Mouse (Mus musculus) left cerebral cortex, adult 18-20 months (tissue): Measurements from ENCODE around the gene Hnf1a. TPM values are rescaled to one million over a fixed set of nuclear protein-coding genes. Genes with fewer than 3 reads are reported as not detected.
A peak's percentile ranks its signal among the peaks of the same experiment; 100 is the strongest.

Experiments
- DNase-seq, 2 experiments: peaks; one replicate each; pipeline ENCODE4 v3.0.0; 2021 to 2022; ENCODE audit warnings: low spot score in 2 of 2, mixed read lengths in 1 of 2
- long read RNA-seq, 2 experiments: library from polyadenylated mRNA; stranded (forward); transcript quantifications; one replicate each; pipeline ENCODE4 v2.0.0; 2021
- total RNA-seq, 2 experiments: library from RNA; stranded (reverse); gene quantifications; 2 replicates each; pipeline ENCODE4 v1.2.3; 2021

Gene Hnf1a
- not detected for total RNA-seq
- long read RNA-seq, experiment 1: 0 reads
- long read RNA-seq, experiment 2: 0 reads

DNA sequence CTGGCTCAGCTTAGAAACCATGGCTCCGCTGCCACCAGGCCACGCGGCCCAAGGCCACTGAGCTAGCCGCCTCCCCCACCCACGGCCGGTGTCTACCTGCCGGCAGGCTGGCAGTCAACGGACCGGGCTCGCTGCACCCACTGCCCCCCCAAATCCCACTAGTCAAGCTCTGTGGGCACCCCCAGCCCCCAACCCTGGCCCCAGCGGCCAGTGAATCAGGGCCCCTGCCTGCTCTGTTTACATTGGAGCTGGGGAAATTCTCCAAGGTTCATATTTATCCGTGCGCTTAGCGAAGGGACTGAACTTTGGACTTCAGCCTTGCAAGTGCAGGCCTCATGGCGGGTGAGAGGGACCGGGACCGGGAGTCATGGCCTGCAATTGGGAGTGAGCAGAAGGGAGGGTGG, at the start of gene Hnf1a:
Gene Hnf1a (minus strand): TSS at position 271 of the 404 bp plus-strand sequence.
- DNase-seq: no peak

DNA sequence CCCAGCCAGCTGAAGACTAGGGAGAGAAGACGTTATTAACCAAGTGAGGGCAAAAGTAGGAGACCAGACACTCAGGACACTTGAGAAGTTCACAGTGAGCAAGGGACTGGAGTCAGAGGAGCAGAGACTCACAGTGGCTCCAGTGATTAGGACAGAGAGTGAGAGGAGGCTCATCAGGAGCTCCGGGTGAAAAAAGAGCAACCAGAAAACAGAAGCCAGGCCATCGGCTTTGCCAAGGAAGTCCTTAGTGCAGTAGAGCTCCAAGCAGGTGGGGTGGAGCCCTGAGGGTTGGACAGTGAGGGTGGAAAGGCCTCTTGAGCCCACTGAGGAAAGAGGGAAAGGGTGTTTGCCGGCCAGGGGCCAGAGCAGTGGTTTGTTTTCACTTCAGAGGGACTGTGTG, 47.9 kb upstream of the Hnf1a start:
- no peak for DNase-seq

DNA sequence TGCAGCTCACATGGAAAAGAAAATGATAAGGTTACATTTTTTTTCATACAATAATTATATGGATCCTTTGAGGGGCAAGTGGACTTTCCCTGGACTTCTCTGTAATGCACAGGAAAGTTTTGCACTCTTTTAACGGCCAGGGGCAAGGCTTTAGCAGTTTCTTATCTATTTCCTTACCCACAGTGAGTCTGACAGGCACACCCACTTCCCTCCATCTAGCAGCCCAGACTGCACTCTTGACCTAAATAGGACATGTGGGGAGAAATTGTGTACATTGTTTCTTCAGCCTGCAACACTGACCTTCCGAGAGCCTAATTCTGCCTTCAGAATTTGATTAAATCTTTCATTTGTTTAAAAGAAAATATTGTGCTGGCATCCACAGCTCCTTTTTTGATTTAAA, 47.4 kb upstream of the Hnf1a start:
- DNase-seq: no peak

DNA sequence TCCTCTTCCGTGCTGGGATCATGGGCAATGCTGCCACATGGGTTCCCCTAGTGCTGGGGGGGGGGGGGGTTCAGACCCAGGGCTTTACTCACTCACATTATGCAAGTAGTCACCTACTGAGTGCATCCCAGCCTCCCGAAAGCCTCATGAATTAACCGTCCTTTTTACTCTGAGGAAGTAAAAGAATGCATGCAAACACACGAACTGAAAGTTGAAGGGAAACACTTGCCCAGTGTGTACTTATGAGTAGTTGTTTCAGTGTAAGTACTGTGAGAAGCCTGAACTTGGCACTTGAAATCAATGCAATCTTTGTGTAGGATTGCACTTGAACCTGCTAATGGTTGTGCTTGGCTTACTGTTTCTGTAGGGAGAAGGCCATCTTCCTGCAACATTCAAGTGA, 44.2 kb upstream of the Hnf1a start:
- no peak for DNase-seq

DNA sequence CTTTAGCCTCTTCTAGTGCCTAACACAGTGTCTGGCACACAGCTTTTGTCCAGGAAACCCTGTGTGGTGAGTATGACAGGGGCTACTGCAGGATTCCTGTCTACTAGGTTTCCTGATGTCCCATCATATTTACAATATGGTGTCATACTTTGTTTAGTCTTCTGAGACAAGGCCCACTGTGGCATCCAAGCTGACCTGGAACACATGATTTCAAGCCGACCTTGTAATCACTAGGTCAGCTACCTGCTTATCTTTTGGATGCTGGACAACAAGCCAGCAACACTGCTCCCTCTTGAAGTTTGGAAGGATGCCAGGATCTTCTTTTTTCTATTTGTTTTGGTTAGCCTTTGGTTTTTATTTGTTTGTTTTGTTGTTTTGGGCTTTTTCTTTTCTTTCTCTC, 43.7 kb upstream of the Hnf1a start:
- DNase-seq: no peak

DNA sequence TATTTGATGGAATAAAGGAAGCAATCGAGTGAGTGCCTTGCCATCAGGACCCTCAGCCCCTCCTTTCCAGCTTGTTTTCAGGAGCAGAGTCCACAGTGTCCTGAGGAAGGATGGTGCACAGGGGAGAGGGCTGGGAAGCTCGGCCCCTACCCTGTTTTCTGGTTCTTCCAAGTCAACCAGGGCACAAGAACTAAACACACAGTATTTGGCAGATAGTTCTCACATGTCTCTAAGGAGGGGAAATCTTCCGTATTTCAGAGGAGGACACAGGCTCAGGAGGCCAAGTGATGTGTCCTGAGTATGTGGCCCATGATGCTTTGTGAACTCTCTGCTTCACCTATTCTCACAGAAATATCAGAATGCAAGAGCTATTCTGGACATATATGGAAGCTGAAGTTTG, 42.5 kb upstream of the Hnf1a start:
- no peak for DNase-seq

DNA sequence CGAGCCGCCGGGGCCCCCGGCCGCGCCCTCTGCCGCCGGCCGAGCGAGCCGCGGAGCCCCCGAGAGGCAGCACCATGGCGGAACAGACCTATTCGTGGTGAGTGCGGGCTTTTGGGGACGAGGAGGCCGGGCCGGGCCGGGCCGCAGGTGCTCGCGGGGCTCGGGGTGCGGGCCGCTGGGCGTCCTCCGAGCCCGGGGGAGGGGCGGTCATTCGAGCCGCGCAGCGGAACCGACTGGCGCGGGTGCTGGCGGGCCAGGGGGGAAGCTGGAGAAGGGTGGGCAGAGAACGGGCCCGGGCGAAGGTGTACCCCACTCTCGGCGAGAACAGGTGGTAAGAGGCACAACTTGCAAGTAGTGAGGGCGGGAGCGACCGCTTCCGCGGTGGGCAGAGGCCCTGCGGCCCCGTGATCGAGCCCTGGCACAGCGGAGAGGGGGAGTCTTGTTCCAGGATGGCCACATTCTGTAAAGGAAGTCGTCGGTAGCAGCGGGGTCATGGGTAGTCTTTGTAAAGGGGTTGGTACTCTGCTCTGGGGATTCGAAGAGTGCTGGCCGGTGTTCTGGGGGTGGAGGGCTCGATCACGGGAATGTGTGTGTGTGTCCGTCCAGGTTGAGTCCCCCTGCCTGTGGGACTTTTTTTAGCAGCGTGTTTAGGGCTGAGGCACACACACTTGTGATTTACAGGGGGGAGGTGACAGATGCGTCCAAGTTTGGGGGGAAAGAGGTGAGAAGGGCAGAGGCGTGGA, 40.8 kb upstream of the Hnf1a start:
- peak; percentile 30 to 37 for DNase-seq

DNA sequence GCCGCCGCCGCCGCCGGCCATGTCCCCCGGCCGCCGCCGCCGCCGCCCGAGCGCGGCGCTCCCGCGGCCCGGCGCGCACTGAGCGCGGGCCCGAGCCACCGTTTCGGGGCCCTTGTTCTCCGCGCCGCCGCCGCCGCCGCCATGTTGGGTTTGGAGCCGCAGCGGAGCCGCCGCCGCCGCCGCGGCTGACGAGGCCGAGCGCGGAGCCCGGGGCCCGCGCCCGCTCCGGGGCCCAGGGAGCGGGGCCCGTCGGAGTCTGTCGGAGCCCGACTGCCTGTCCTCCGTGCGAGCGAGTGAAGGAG, 40.3 kb upstream of the Hnf1a start:
- DNase-seq: peak in 1 of 2 experiments; percentile 4

DNA sequence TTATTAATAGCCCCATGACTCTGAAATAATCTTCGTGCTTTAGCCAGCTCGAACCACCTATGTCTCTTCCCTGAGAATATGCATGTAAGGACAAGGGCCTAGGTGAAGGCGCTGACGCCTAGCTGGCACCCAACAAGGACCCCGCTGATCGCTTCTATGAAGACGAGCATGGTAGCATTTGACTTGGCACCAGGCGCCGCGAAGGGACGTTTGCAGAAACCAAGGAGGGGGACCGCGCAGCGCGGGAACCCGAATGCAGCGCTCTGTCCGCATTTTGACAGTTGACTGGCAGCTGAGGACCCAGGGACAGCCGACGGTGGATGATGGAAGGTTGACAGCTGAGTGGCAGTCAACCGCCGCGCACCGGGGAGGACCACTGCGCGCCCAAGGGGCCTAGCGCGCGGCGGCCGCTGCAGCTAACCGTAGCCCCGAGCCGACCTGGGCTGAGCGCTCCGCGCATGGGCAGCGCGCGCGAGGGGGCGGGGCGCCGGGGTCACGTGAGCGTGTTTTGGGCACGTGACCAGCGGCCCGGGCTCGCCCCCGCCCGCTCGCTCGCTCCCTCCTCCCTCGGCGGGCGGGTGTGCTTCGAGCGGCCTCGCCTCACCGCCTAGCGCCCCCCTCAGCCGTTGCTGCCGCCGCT, 39.8 kb upstream of the Hnf1a start, which contains the start of gene Sppl3:
Gene Sppl3 (plus strand): TSS at position 561 of the 640 bp plus-strand sequence.
- peak; percentile 92 to 96 for DNase-seq

DNA sequence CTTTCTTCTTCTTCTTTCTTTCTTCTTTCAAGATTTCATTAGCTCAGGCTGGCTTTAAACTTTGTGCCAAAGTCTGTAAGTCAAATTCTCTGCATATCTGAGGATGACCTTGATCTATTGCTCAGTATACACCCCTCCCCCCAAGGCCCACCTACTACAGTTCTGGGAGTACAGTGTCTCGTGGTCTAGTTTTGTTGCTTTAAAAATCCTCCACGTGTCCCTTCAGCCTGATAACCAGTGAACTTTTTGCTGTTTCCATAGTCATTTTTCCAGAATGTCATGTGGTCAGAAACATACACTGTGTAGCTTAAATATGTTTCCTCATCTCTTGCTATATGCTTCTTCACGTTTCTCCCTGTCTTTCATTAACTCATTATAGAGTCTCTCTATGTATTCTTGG, 39.1 kb upstream of the Hnf1a start:
- no peak for DNase-seq

DNA sequence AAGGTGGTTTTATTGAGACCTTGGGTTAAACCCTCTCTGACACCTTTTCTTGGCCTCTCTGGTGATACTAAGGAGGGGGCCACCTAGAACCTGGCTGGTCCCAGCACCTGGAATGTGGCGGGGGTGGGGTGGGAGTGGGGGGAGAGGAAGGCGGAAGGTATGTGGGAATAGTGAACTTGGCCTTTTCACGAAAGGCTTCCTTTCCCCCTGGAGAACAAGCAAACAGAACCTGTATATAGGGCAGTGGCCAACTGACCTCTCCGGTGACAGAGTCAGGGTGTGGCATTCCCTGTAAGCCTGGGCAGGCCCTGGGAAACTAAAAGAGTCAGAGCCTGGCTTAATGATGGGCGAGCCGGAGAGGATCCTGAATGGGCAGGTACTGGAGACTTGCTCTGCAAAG, 38.2 kb upstream of the Hnf1a start:
- DNase-seq: no peak

DNA sequence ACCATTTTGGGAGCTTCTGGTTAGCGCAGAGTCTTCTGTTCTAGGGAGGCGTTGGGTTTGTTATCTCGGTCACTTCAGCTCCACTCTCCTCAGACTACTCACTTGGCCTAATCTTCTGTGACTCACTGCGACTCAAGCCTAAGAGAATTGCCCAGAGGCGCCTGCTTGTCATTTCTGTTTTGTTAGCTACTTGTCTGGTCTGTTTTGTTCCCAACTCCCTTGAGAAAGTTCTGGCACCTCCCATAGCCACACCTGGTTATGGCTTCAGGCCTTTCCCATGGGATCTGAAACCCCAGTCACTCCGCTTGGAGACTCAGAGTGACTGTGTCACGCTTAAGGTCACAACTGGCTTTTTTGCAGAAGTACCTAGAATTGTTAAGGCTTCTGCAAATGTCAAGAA, 37.4 kb upstream of the Hnf1a start:
- DNase-seq: no peak

DNA sequence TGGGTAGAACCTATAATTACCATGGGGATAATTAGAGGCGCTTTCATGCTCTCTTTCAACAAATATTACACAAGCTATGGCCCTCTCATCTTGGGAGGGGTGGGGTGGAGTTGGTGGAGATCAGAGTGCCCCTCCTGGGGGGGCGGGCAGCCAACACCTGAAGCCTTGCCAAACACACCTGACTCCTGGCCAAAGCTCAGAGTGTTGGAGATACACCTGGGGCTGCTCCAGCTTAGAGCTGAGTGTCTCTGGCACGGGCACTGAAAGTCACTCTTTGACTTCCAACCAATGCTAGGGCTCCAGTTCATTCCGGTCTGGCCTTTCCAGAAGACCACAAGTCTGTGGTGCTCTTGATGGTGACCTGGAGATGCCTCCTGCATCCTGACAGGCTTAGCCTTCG, 36.9 kb upstream of the Hnf1a start:
- no peak for DNase-seq

DNA sequence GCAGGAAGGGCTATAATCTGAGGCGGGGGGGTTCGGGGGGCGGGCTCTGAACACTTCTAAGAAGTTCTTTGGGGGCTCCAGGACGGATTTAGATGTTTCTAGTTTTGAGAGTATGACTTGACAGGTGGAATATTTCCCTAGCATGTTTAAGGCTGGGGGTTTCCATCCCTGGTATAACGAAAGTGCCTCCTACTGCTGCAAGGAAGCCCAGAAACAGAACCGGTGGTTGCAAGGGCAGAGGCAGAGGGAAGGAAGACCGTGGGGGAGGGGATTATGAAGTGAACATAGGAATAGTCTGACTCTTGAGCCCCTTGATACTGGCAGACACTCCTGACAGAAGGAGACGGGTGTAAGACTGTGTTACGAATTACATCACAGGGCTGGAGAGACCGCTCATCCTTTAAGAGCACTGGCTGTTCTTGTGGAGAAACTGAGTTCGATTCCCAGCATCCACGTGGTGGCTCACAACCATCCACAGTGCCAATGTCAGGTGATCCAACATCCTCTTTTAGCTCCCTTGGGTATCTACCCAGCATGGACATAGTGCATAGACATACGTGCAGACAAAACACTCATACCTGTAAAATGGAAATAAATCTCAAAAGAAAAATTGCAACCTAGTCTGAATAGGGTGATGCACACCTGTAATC, 32.5 kb upstream of the Hnf1a start:
- DNase-seq: no peak

DNA sequence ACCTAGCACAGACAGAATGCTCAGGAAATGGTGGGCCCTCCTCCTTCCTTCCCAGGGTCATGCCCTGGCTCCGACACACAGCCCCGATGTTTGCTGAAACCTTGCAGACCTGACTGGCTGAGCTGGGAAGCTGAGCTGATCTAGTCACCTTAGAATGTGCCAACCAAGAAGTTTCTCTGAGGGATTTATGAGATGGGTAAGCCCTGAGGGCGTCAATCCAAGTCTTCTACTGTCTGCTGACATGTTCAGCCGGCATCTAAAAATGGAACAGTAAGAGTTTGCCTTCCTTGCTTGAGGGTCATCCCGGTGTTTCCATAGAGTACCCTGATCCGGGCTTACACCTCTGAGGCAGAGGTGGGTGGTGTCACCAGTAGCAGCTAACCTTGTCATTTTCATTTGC, 31.9 kb upstream of the Hnf1a start:
- no peak for DNase-seq

DNA sequence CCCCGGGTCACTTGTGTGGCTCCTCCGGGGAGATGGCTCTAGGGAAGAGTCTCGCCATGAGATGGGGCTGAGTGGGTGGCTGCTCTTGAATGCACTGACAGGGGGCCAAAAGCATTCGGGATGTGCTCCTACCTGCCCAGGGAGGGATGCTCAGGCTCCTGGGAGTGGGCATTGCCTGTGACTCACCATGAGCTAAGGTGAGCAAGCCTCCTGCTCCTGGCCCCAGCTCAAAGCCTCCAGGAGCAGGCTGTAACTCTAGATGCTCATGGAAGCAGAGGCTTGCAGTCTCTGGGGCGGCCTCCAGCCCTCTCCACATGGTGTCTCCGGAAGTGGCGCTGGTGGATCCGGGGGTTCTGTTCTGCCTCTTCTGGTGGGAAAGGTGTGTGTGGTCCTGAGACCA, 30.6 kb upstream of the Hnf1a start:
- DNase-seq: no peak

DNA sequence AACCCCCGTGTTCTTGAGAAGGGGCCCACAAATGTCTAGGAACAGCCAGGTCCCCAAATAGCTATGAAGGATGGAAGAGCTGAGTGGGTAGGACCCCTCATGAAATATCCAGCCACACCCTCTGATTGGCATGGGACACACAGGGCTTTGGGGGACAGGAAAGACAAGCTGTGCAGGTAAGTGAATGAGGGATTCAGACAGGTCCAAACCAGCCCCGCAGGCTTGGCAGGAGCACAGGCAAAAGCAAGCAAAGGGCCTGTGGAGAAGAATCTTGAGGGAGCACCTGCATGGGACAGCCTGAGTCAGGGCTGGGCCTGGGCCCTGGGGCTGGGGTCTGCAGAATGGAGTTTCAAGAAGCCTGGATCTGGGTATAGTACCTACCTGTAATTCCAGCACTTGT, 29.6 kb upstream of the Hnf1a start:
- no peak for DNase-seq

DNA sequence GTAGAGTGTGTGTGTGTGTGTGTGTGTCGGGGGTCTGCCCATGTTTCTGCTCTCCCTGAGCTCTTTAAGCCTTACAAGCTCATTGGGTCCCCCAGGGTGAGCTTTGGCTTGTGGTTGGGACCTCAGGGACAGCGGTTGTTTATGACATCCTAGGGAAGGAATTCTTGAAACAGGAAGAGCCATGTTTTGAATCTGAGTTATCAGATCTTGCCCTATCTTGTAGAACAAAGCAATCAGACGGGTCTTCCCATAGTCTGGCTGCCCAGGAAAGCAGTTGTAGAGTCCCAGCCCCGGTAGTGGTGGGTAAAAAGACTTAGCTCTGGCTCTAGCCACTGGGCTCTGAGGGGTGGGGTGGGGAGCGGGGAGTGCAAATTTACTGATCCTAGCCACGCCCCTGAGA, 26.4 kb upstream of the Hnf1a start:
- DNase-seq: no peak

DNA sequence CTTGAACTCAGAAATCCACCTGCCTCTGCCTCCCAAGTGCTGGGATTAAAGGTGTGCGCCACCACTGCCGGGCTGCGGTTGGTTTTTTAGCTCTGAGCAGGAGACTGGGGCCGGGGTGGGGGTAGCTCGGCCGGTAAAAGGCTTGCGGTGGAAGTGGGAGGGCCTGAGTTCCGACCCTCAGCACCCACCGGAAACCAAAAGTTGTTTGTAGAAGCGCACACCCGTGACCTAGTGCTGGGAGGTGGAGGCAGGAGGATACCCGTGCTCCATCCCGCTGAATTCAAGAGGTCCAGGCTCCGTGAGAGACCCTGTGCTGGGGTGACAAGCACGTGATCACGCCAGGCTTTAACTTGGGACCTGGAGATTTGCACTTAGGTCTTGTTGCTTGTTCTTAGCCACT, 25.6 kb upstream of the Hnf1a start:
- no peak for DNase-seq

DNA sequence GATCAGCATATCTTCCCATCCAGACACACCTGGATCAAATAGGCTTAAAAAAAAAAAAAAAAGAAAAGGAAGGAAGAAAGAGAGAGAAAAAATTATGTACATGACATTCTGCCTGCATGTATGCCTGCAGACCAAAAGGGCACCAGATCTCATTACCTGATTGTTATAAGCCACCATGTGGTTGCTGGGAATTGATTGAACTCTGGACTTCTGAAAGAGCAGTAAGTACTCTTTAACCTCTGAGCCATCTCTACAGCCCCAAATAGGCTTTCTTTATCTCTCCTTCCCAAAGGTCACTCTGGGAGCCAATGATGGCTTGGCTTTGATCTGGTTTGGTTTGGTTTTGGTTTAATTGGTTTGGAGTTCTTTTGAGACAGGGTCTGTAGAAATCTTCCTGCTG, 14.2 kb upstream of the Hnf1a start:
- no peak for DNase-seq

DNA sequence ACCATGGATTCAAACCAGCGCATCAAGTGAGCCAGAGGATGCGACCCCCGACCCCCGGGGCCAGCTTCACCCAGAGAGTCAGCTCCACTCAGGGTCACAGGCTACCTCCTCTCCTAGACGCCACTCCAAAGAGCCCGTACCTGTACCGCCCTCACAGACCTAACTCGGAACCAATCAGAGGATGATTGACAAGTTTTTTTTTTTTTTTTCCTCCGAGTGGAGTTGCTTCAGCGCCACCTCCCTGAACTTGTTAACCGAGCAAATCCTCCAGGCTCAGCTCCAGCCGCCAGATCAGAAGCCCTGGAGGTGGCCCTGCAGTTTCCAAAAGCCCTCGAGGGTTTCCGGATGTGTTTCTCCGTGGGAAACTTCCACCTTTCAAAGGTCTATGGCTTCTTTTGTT, 11.1 kb upstream of the Hnf1a start:
- no peak for DNase-seq

DNA sequence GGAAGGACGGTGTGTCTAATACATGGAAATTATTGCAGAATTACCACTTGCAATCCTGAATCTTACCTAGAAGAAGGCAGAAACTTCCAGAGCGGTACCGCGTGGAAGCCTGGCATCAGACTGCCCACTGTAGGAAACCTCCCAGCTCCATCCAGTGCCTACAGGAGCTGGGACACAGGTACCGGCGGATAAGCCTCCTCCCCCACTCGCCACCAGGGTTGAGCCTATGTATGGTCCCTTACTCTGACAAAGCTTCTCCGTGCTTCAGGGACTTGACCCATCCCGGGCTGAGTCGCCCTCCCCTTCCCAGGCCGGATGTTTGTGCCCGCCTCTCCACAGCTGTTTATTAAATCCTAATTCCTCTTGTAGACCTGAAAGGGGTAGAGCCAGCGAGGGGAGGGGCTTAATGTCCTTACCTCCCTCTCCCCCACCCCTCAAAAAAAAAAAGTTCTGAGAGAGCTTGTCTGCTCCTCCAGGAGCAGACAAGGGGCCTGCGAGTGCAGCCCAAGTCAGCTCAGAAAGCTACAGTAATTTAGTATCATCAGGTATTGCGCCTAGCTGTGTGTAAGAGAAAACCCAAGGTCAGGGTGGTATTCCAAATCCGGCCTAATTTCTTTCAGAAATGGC, 9.3 kb upstream of the Hnf1a start:
- no peak for DNase-seq
